18 mouse cellular contexts compared by ENCODE assay signal in the genomic region with DNA sequence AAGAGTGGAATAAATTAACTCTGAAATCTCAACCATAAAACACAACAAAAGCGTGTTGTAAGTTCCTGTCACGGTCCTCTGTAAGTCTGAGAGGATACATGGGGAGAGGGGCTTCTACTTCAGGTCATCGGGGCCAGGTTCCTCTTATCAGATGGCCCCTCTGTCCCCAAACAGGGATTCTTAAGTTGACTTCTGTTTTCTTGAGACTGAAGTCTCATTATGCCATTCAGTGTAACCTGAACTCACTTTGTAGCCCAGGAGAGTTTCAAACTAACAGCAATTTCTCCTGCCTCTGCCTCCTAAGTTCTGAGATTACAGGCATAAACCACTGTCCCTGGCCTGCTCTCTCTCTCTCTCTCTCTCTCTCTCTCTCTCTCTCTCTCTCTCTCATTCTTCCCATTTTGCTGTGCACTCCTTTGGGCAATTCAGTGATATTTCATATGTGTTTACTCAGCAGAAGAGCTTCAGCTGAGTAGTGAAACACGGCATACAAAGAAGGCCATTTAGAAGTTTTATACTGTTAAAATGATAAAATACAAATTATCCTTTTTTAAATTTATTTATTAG. TPM values are rescaled to one million over a fixed set of nuclear protein-coding genes. Genes with fewer than 3 reads are reported as not detected.
DNase-seq lines count a peak whose midpoint lies in the region; ATAC-seq and TF ChIP-seq lines count a peak whose summit lies in the region.
"Had no signal": no experiment of that assay in that cellular context is flagged by ENCODE, and none has a peak within 500 bp of the region (broad histone marks: within the 10 kb centered on the region; RNA-seq: fewer than 3 reads in every experiment).

No protein-coding gene starts in this region.

- no peak overlapping the region for H3K4me3 ChIP-seq in hindbrain, embryonic 10.5 days
- no peak overlapping the region for H3K4me3 ChIP-seq in hindbrain, embryonic 13.5 days
- H3K4me3 ChIP-seq in brown adipose tissue, adult 24 weeks (ENCODE audit: insufficient read depth, low read depth, low read length), result no peak overlapping the region
- H3K4me3 ChIP-seq in limb, embryonic 10.5 days, result no peak overlapping the region
- H3K4me3 ChIP-seq in liver, postnatal 0 days (ENCODE audit: low read depth, low read length), result no peak overlapping the region
- H3K4me3 ChIP-seq: forebrain, embryonic 12.5 days; hindbrain, embryonic 15.5 days; limb, embryonic 15.5 days had no signal

- no peaks in the 10 kb centered on the region for H3K36me3 ChIP-seq in hindbrain, embryonic 10.5 days
- no peaks in the 10 kb centered on the region for H3K36me3 ChIP-seq in hindbrain, embryonic 13.5 days
- H3K36me3 ChIP-seq in limb, embryonic 10.5 days, result no peaks in the 10 kb centered on the region
- H3K36me3 ChIP-seq in liver, postnatal 0 days (replicated peaks; ENCODE audit: insufficient read depth, low read length), result peaks cover 14% of the 10 kb centered on the region
- H3K36me3 ChIP-seq: forebrain, embryonic 12.5 days; hindbrain, embryonic 15.5 days; limb, embryonic 15.5 days had no signal

- H3K4me2 ChIP-seq in hindbrain, embryonic 13.5 days, result no peak overlapping the region
- H3K4me2 ChIP-seq in liver, postnatal 0 days (ENCODE audit: low read depth, low read length), result peak overlapping the region; percentile 38
- H3K4me2 ChIP-seq: forebrain, embryonic 12.5 days; hindbrain, embryonic 15.5 days; limb, embryonic 15.5 days; midbrain, embryonic 11.5 days had no signal

- H3K9me3 ChIP-seq in hindbrain, embryonic 10.5 days, result no peaks in the 10 kb centered on the region
- no peaks in the 10 kb centered on the region for H3K9me3 ChIP-seq in hindbrain, embryonic 13.5 days
- no peaks in the 10 kb centered on the region for H3K9me3 ChIP-seq in limb, embryonic 10.5 days (replicated peaks)
- H3K9me3 ChIP-seq in liver, postnatal 0 days (ENCODE audit: low read length), result no peaks in the 10 kb centered on the region
- H3K9me3 ChIP-seq: forebrain, embryonic 12.5 days; hindbrain, embryonic 15.5 days; limb, embryonic 15.5 days had no signal

- H3K27me3 ChIP-seq in hindbrain, embryonic 10.5 days (ENCODE audit: insufficient read depth, poor library complexity, severe bottlenecking), result no peaks in the 10 kb centered on the region
- H3K27me3 ChIP-seq in hindbrain, embryonic 13.5 days, result no peaks in the 10 kb centered on the region
- H3K27me3 ChIP-seq in limb, embryonic 10.5 days (ENCODE audit: low read depth, poor library complexity, severe bottlenecking), result no peaks in the 10 kb centered on the region
- H3K27me3 ChIP-seq in liver, postnatal 0 days (ENCODE audit: insufficient read depth, low read length), result no peaks in the 10 kb centered on the region
- H3K27me3 ChIP-seq: CH12.LX; forebrain, embryonic 12.5 days; hindbrain, embryonic 15.5 days; limb, embryonic 15.5 days had no signal

- TF ChIP-seq EP300 in liver, postnatal 0 days (IDR thresholded peaks at IDR 0.05; ENCODE audit: low read depth), result no peak

- TF ChIP-seq CTCF in liver, postnatal 0 days (IDR thresholded peaks at IDR 0.05; ENCODE audit: low read depth), result no peak

- 0 out of 2 replicates have a peak, but pooled peaks cover 6% of the 10 kb centered on the region for H3K4me1 ChIP-seq in hindbrain, embryonic 10.5 days (replicated peaks)
- no peaks in the 10 kb centered on the region for H3K4me1 ChIP-seq in hindbrain, embryonic 13.5 days (replicated peaks)
- H3K4me1 ChIP-seq in brown adipose tissue, adult 24 weeks (ENCODE audit: control insufficient read depth, insufficient read depth, insufficient read length, low read length), result peaks cover 2% of the 10 kb centered on the region; the same call in 1 of the 2 replicates
- peaks cover 6% of the 10 kb centered on the region; the same call in 1 of the 2 replicates for H3K4me1 ChIP-seq in limb, embryonic 10.5 days
- peaks cover 35% of the 10 kb centered on the region for H3K4me1 ChIP-seq in liver, postnatal 0 days (ENCODE audit: insufficient read depth)
- H3K4me1 ChIP-seq: forebrain, embryonic 12.5 days; hindbrain, embryonic 15.5 days; limb, embryonic 15.5 days had no signal

- no peak for DNase-seq in hindbrain, embryonic 10.5 days (ENCODE audit: low spot score)
- no peak for DNase-seq in limb, embryonic 10.5 days (ENCODE audit: low spot score)
- DNase-seq in liver, postnatal 0 days, result no peak
- no peak for DNase-seq in layer of hippocampus, adult 9-10 months (ENCODE audit: low spot score)
- DNase-seq: B cell, adult 2 months; cerebellum, adult 9-10 months; gastrocnemius, postnatal 36 days; right cerebral cortex, postnatal 4 days; thymus, postnatal 14 days had no signal

- H3K9ac ChIP-seq in hindbrain, embryonic 13.5 days, result no peak overlapping the region
- peak overlapping the region; percentile 40; the same call in 1 of the 2 replicates for H3K9ac ChIP-seq in liver, postnatal 0 days (replicated peaks)
- H3K9ac ChIP-seq: forebrain, embryonic 12.5 days; hindbrain, embryonic 15.5 days; limb, embryonic 15.5 days had no signal

- ATAC-seq in hindbrain, embryonic 13.5 days (ENCODE audit: low FRiP score), result no peak
- no peak for ATAC-seq in liver, postnatal 0 days
- no peak for ATAC-seq in megakaryocyte, adult 5-6 weeks (ENCODE audit: poor library complexity, severe bottlenecking)
- ATAC-seq: lung, postnatal 0 days had no signal

- 0 out of 2 replicates have a peak overlapping the region, but pooled peaks have one; percentile 18 for H3K27ac ChIP-seq in hindbrain, embryonic 10.5 days
- H3K27ac ChIP-seq in hindbrain, embryonic 13.5 days, result no peak overlapping the region
- H3K27ac ChIP-seq in brown adipose tissue, adult 24 weeks (replicated peaks; ENCODE audit: low read depth, low read length), result peak overlapping the region; percentile 100
- H3K27ac ChIP-seq in limb, embryonic 10.5 days, result 0 out of 2 replicates have a peak overlapping the region, but pooled peaks have one; percentile 19
- H3K27ac ChIP-seq in liver, postnatal 0 days (ENCODE audit: low read depth), result peak overlapping the region; percentile 91
- H3K27ac ChIP-seq: forebrain, embryonic 12.5 days; hindbrain, embryonic 15.5 days; limb, embryonic 15.5 days had no signal

- WGBS in hindbrain, embryonic 10.5 days, result 73% methylated on average over 4 of the region's 4 CpGs
- WGBS in hindbrain, embryonic 13.5 days, result 84% methylated on average over 4 of the region's 4 CpGs
- 80% methylated on average over 4 of the region's 4 CpGs for WGBS in limb, embryonic 10.5 days
- WGBS in liver, postnatal 0 days (ENCODE audit: insufficient replicate concordance), result 48% methylated on average over 4 of the region's 4 CpGs

RNA-seq across cellular contexts. Expression of a gene that starts 43.9 kb away (rescaled TPM):
- polyA plus RNA-seq in hindbrain, embryonic 10.5 days (2016; fragmentation: Nextera tagmentation; extraction: Ambion mirVana), result 32.9 and 40.4 TPM in 2 replicates
- 108 and 110 TPM in 2 replicates for polyA plus RNA-seq in hindbrain, embryonic 13.5 days (2015; fragmentation: Nextera tagmentation; extraction: Ambion mirVana)
- polyA plus RNA-seq in brown adipose tissue, adult 24 weeks (2012; ENCODE audit: insufficient read depth, insufficient read length, missing spikeins), result 809 and 945 TPM in 2 replicates
- 22.5 and 24.8 TPM in 2 replicates for polyA plus RNA-seq in limb, embryonic 10.5 days (2016; fragmentation: Nextera tagmentation; extraction: Ambion mirVana)
- polyA plus RNA-seq in liver, postnatal 0 days (2015; fragmentation: Nextera tagmentation; extraction: Ambion mirVana), result 34.0 and 34.6 TPM in 2 replicates
- total RNA-seq in megakaryocyte, adult 5-6 weeks (2015), result 41.4 and 43.6 TPM in 2 replicates
- 36.2 and 45.2 TPM in 2 replicates for total RNA-seq in megakaryocyte, adult 5-6 weeks (2017)
